Mouse (Mus musculus) ZHBTc4 (cell line): ENCODE results near the gene Kit.
A peak's percentile ranks its signal among the peaks of the same experiment; 100 is the strongest.

Experiments
- DNase-seq: peaks from one replicate; pipeline ENCODE4 v3.0.0-alpha.2; 2011; ENCODE audit warnings: low read depth, low spot score

The Kit gene

DNA sequence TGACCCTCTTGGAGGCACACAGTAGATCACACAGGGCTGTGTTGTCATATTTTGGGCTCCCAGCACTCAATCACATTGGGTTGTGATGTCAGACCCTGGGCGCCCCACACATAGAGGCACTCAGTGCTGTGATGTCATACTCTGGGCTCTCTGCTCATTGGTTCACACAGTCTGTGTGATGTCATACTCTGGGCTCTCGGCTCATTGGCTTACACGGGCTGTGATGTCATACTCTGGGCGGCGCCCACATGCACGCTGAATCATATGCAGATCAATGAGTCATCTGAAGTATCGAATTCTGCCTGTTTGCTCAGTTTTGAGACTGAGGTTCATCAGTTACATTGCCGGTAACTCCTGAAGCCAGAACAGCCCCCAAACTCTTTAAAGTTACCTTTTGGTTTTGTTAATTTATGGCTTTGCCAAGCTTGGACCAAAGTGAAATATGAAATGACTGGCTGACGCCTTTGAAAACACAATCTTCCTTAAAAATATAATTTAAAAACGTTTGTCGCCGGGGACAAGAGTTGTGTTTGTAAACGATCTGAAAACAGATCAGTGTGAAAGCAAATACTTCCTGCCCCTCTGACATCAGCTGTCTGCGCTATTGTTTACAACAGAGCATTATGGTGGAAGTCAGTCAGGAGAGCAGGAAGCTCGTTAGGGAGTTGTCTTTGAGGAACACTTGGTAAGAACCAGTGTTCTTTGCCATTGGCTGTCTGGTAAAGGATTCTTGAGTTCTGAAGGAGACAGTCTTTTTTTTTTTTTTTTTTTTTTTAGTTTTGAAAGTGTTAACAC, 15.0 kb downstream of the Kit start:
- peak; percentile 41 for DNase-seq

DNA sequence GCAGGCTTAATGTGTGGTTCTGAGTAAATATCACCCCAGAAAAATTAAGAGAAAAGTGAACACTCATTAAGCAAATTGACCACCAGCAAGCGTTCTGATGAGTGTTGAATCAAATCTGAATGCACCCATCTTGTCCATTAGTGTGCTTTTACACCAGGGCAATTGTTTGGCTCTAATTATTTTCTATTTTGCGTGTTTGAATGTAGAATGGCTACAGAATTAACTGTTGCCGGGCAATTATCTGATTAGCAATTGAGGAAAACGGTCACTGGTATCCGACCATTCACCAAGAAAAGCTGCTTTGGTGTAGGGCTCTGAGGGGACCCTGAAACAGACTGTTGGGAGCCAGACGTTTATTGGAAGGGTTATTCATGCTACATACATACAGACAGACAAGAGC, 16.2 kb downstream of the Kit start:
- DNase-seq, result no peak

DNA sequence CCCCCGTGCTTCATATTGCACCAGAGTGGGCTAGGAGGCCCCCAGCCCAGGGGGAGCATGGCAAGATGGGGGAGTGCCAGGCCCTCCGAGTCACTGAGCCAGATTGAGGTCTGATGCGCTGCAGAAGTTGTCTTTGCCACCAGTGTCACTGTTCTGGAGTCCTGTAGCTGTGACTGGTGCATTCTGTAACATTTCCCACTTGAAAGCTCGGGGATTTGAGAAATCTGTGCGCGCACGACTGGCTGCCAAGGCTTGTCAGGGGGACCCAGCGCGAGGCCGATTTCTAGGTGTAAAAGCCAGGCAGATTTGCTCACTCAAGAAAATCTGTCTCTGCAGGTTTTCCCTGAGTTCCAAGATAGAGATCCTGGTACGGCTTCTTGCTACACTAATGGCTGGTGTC, 16.9 kb downstream of the Kit start:
- no peak for DNase-seq

DNA sequence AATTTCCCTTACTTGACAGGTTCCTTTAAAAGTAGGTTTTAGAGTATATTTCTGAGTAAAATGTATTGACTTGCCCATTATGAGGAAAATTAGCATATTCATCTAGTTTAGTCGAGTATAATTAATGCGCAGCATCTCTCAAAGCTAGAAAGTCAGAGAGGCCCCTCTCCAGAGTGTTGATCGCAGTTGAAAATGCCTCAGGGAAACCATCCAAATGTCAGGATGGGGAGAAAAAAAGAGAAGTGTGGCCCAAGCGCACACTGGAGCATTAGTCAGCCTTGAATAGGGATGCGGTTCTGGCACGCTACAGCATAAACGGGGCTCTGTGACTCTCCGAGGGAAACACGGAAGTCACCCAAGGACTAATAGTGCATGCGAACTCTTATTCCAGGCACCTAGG, 20.6 kb downstream of the Kit start:
- DNase-seq, result no peak

DNA sequence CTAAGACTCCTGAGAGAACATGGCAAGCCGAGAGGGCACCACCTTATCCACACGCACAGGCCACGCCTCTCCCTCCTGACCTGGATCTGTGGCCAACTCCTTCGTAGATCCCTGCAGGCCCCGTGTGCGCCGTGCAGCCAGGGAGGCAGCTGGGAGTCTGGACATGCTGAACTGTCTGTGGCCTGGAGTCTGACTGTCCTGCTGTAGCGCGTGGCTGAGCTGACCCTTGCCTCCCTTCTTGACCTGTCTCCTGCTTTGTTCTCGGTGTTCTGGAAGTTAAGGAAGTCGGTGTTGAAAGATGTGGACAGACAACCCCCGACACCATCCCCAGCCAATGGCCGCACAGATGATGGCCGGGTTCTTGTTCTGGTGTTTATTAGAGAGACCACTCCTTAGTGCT, 21.5 kb downstream of the Kit start:
- no peak for DNase-seq

DNA sequence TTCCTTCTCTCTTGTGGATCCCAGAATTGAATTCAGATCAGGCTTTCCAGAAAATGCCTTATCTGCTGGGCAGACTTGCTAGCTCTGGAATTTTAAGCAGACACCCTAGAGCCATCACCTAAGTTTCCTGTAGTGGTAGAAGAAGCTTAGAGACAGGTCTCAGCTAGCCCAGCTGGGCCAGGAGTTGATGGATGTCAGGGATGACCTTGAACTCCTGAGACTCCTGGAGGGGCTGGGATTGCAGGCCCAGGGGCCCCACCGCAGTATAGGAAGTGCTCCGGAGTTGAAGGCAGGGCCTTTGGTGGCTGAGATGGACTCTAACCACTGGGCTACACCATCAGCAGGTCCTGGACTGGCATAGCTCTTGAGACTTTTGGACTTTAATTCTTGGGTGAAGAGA, 22.6 kb downstream of the Kit start:
- DNase-seq, result peak; percentile 71

DNA sequence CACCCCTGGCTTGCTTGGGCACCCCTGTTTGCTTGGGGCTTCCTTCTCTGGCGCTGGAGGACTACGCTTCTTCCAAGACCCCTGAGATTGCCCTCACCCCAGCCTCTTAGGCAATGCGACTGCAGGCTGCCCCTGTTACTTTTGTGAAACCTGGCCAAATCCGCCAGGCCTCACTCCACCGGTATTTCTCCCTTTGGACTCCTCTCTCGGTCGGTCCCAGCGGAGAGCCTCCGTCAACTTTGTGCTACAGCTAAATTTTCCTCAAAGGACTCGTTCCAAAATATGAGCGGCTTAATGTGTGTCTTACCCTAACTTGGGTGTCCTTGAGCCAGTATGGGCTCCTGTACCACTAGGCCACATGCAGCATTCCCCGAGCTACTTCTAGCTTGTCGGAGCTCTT, 23.8 kb downstream of the Kit start:
- no peak for DNase-seq

DNA sequence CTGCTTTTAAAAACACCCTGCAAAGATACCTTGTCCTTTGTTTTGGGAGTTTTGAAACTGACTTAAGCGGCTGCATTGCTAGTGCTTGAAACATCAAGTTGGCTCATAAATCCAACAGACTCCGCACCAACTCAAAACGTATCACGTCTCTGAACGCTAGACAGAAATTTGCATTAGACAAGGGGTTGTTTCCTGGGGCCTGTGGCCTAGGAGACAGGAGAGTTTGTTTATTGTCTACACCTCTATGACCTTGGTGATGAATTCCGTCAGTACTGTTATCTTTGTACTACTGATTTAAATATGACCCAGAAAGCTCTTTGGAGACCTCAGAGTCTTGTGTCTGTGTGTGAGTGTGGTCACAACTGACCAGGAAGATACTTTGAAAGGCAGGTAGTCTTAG, 25.3 kb downstream of the Kit start:
- peak; percentile 70 for DNase-seq

DNA sequence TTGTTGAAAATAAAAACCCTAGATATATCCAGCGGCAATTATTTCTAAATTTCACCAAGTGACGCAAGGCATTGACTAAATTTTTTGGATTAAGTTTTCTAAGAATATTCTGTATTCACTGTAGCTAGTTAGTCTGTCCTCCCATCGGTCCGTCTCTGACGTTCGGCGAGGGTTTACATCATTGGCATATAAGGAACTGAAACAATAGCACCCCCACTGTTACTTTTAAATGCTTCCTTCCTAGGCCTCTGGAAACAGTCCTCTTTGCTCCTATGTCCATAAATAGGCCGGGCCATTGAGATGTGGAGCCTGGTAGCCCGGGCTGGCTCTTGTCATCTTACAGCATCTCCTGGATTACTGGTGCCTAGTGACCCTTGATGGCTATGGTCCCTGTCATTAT, 29.5 kb downstream of the Kit start:
- no peak for DNase-seq

DNA sequence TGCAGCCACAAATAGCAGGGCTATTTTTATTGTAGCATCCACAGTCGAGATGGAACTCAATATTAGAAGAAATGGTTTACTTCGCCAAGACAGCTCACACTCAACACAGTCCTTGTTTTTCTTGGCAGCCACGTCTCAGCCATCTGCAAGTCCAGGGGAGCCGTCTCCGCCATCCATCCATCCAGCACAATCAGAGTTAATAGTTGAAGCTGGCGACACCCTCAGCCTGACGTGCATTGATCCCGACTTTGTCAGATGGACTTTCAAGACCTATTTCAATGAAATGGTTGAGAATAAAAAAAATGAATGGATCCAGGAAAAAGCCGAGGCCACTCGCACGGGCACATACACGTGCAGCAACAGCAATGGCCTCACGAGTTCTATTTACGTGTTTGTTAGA, 32.2 kb downstream of the Kit start:
- DNase-seq, result no peak

DNA sequence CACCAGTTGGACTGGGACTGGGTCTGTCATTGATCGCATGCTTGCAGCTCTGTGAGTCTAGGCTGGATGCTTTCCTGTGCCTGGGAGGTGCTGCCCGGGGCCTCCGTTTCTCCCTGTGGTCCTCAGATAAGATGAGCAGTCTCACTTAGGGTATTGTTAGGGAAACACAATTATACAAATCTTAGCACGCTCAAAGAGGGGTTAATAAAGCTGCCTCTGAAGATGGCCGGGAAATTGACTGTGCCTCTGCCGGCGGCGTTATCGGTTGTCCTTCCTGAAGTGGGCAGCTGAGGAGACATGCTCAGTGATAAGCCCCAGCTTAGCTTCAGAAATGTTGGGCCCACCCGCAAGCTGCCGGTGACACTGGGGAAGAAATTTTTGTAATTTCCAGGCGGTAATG, 33.3 kb downstream of the Kit start:
- DNase-seq, result no peak

DNA sequence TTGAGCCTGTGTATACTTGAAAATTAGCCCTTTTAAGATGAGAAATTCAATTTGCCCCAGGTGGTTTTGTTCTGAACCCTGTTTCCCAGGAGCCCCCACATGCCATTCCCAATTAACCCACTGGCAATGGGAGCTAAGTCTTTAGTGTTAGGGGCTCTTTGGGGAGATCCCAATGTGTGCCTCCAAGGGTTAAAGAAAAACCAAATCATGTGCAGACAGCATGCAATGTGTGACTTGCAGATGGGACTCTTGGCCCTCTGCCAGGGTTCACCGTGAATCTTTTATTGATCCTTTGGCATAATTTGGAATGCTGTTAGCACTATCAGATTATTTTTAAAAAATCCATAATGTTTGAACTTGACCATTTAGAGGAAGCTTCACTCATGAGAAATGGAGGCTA, 37.7 kb downstream of the Kit start:
- DNase-seq, result no peak

DNA sequence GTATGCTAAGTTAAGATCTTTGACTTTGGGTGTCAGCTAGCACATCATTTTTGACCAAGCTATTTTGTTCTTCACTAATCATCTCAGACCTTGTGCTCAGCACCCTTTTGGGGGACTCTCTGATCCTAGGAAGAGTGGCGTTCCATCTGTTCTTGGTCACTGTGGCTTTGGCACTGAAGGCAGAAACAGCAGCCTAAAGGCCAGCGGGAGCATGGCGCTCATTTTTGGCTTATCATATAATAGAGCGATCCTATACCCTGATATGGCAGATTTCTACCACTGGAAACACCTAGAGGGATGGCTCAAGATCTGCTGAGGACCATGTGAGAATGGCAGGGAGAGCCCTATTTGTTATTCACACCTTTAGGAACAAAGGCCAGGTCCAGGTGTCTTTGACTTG, 38.2 kb downstream of the Kit start:
- no peak for DNase-seq

DNA sequence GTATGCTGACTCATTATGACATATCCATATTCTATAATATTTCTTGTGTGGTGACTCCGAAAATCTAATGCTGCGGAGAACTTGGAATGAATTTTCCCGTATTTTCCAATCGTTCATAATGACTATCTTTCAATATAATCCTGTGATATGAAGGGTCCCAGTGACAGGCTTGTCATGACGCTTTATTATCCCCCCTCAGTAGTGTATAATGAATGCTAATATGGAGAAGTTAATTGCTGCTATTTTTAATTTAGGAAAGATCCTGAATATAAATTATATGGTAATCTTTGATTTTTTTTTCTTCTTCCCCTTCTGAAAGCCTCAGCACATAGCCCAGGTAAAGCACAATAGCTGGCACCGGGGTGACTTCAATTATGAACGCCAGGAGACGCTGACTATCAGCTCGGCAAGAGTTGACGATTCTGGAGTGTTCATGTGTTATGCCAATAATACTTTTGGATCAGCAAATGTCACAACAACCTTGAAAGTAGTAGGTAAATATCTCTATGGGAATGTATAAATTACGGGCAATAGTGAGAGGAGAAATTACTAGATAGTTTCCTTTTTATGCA, 40.4 kb downstream of the Kit start:
- no peak for DNase-seq

DNA sequence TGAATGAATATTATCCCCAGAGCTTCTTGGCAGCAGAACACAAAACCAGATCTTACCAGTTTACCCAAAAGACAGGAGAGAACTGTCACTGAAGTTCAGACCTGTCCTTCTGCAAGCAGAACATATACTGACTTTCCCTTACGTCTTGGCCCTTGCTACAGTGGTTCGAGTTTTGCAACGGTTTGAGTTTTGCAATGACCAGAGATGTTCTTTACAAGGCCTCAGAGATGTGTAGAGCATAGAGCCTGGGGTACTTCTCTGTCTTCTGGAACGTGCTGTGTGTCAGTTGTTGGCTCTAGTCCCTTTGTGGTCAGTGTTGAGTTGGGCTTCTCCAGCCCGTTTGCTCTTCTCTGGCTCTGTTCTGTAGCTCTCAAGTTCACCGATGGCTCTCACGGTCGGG, 40.9 kb downstream of the Kit start:
- no peak for DNase-seq

DNA sequence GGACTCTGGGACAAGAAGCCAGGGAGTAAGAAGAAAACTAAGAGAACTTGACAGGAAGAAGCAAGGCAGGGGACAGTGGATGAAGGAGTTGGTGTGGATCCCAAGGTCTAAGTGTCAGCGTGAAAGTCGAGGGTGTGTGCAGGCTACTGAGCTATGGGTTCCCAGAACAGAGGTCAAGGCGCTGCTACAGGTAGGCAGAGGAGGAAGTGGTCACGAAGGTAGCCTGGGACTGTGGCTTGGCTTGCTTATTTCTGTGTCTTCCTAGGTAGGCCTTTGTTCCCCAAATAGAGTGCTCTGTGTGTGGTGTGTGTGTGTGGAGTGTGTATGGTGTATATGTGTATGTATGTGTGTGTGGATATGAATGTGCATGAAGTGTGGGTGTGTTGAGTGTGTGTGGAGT, 47.7 kb downstream of the Kit start:
- DNase-seq, result no peak

DNA sequence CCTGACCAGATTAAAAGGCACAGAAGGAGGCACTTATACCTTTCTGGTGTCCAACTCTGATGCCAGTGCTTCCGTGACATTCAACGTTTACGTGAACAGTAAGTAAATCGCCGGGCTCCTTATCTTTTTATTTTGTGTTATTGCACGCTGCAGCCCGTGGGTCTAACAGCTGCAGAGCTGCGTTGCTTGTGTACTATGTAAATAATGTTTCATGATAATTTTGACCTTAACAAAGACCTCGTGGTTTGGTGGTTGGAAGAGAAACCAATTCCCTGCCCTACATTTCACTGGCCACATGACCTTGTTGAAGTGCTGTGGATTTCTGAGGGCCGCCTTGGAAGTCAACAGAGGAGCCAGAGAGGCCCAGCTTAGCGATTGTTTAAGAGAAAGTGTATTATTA, 48.3 kb downstream of the Kit start:
- DNase-seq, result no peak

DNA sequence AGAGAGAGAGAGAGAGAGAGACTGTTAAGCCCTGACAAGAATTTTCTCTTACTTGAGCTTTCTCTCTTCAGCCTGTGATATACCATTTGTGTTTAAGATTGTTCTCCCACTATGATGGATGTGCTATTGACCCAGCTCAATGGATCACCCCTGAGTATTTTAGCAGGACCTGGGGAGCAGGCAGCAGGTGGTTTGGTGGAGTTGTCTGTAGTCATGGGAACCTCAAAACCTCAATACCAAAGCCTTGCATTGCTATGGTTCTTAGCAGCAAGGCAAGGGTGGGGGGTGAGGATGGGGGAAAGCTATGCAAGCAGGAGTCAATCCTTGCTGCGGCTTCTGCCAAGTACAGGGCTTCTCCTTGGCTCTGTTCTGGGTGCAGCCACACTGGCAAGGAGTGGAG, 48.8 kb downstream of the Kit start:
- DNase-seq, result no peak

DNA sequence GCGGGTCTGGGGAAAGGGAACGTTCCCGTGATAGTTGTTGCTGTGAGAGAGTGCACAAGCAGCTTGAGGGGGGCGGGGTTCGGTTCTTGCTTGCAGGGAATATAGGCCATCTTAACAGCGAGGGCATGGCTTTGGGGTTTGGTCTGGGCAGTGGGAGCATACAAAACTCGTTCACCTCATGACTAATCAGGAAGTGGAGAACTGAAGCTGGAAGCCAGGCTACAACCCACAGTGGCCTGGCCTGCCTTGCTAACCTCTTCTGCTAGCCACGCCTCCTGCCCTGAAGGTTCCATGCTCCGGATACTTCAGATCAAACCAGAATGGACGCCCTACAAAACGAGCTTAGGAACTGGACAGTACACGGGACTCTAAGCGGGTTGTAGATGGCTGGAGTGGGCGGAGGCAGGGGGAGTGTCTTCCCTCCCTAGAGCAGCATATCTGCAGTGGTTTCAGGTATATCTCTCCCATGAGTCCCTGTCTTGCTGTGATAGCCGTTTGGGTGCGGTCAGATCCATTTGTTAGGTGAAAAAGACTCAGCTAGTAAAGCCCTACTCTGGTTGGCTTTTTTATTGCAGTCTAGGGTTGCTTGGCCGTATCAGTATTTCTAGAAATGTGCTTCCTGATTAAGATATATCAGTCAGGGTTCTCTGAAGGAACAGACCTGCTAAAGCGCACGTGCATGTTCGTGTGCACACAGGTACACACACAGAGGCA, 49.4 kb downstream of the Kit start:
- no peak for DNase-seq

DNA sequence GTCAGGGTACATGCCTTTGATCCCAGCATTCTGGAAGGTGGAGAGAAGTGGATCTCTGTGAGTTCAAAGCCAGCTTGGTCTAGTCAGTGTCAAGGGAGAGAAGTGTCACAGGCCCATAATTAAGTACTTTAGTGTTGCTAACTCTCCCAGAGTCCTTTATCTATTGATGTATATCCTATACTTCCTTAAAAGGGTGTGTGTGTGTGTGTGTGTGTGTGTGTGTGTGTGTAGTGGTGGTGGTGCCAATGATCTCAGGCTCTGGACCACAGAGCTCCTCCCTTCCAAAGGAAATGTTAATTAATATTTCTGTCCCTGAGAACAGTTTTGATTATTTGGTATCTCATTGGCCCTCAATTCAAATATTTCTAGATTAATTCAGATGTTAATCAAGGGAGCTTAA, 50.3 kb downstream of the Kit start:
- DNase-seq, result no peak

DNA sequence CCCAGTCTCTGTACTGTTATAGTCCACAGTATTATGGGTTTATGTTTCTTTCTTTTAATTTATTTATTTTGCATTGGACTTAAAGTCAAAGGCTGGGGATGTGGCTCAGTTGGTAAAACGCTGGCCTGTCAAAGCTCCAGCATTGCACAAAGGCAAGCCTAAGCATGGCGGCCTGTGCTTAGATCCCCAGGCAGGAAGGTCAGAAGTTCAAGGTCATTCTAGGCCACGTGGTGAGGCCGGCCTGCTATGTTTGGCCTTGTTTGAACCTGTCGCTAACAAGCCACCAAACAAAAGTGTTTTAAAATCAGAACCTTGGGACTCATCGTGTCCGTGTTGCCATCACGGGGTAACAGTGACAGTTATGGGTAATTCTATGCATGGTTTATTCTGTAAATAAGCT, 51.6 kb downstream of the Kit start:
- DNase-seq, result peak; percentile 86

DNA sequence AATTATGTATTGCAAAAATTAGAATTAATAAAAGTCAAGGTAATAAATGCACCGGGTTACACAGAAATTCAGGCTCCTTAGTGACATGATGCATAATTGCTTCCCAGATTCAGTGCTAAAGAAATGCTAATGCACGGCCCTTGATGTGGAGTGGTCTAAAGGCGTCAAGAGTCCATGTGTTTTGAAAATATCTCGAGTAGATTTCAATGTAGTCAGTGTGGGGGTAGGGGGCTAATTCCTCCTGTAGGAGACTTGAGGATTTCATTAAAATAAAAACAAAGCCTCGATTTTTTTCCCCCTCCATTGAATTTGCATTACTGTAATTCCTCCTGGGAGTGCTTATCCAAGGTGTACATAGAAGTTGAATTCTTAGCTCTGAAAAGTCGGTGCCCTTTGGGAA, 52.0 kb downstream of the Kit start:
- DNase-seq, result no peak

DNA sequence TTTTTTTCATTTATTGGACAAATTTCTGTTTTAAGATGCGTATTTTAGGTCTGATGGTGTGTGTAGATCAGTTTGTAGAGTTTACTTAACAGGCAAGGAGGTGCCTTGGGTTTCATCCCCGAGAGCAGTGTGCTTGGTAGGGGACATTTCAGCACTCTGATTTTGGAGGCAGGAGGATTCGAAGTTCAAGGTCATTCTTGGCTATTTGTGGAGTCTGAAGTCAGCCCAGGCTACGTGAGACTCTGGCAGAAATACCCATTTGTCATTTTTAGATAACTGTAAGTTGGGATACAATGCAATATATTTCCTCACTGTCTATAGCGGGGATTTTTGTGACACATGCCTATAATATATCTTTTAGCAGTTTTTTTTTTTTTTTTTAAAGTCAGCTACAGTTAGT, 57.5 kb downstream of the Kit start:
- no peak for DNase-seq
